Mouse (Mus musculus): ENCODE measurements around the gene Lrrc27.

Lrrc27 gene

DNA sequence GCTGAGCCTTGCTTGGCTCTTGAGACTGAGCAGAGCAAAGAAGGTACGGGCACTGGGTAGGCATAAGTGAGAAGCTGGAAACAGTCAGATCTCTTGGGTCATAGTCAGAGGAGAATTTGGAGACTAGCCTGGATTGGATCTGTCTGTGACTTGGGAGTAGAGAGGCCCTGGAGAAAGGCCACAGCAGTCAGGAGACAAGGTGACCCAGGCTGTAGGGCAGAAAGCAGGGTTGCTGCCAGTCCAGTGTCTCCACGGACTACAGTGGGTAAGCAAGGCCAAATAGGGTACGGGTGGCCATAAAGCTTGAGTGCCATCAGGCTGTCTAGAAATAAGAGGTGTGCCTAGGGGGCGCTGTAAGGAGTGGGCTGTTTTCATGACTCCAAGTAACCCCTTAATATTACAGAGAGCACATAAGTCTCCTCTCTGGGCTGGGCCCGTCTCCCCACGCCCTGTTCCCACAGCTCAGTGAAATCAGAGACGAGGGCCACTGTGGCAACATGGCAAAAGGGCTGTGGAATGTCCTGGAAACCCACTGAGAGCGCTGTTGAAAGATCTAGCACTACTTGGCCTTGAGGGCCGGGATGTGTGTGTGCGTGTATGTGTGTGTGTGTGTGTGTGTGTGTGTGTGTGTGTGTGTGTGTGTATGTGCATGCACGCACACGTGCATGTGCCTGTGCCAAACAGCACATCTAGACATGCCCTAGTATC, 23.0 kb downstream of the Lrrc27 start:
- intact Hi-C loops (cut with DNase I), result loop anchor here (1.0 kb wide), 1 partner anchor 63 kb away; no protein-coding TSS in a partner anchor

DNA sequence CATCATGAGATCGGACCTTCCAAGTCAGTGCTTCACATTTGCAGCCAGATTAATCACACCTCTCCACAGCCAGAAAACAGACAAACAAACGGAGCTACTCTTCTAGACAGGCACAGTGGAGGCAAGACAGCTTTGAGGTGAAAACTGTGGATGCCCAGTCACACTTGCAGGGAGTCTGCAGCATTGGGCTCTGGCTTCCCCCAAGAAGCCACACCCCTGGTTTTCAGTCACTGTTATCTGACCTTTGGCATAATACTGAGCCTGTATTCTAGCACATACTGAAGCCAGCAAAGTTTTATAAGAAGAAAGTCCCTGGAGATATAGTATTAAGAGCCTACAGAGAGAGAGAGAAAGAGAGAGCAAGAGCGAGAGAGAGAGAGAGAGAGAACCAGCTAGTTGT, 26.6 kb downstream of the Lrrc27 start:
- intact Hi-C loops (cut with DNase I), result no loop called here

DNA sequence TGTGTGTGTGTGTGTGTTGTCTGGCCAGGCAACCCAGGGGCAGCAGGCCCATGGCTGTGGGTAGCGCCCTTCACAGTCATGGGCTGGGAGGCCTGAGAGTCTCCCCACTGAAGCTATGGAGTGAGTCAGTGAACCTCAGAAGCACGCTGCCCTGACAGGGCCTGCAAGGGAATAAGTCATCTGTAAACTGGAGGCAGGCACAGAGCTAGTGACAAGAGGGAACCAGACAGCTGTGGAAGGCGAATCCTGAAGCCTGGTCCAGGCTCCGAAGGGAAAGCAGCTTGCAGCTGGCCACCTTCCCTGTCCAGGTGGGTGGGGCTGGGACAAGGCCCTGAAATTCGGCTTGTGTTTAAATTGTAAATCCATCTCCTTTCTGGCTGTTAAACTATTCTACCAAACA, 33.3 kb downstream of the Lrrc27 start:
- intact Hi-C loops (cut with DNase I), result no loop called here

DNA sequence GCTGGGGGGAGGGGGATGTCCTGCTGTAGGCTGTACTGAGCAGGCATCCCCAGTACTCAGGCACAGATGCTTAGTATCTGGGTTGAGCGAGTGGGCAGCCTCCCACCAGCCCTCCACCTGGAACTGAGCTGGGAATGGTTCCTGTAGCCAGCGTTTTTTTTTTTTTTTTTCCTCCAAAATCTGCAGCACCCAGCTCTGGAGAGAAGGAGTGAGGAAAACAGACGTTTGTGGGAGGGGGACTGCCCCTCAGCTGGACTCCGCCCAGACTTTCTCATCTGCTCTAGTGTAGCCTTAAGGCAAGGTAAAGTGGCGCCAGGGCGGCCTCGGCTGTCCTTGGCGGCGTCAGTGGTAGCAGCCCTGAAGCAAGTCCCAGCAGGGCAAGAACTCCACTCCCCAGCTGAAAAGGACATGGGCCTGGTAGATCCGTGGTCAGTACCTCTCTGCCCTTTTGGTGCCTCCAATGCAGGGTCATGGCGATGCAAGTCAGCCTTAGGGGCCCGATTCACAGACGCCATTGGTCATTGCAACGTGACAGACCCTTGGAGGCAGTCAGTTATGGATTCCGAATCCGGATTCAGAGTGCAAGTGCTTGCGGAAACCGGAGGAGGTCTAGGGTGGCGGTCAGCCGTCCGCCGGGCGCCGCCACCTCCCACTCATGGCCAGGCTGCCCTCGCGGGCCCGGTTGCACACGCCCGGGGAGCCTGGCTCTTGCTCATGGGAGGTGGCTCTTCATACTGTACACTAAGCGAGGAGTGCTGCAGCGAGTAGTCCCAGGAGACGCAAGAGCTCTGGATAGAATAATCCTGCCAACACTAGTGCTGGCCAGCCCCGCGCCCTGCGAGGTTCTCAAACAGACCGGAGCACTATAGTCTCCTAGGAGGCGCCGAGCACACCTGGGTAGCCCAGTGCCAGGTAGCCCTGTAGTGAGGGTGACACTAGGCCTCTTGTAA, 34.4 kb downstream of the Lrrc27 start:
- intact Hi-C loops (cut with DNase I), result no loop called here

DNA sequence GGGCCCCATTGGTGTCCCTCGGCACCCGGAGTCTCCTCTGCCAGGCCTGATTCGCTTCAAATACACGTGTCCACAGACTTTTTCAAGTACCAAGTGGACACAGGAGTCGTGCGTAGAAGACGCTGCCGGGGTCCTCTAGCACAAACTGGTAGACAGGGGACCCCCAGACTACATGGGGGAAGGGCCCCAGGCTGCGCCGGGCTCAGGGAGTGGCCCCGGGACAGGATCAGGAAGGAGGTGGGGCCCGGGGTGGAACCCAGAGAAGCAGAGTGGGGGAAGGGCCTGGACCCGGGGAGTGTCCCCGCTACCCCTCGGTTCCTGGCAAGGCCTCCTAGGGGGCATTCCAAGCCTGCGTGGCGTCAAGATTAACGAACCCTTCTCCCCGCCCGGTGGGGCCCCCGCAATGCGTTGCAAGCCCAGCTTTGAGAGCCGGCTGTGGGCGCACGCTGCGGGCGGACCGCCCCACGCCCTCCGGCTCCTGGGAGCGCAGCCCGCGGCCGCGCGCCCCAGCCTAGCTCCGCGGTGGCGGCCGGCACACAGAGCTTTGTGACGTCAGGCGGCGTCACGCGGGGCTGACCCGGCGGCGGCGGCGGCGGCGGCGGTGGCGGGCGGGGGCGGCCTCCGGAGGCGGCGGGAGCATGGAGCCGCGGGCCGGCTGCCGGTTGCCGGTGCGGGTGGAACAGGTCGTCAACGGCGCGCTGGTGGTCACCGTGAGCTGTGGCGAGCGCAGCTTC, 35.3 kb downstream of the Lrrc27 start, which contains the start of gene Pwwp2b:
Gene Pwwp2b (plus strand): TSS at position 602 of the 734 bp plus-strand sequence.
- intact Hi-C loops (cut with DNase I), result no loop called here

DNA sequence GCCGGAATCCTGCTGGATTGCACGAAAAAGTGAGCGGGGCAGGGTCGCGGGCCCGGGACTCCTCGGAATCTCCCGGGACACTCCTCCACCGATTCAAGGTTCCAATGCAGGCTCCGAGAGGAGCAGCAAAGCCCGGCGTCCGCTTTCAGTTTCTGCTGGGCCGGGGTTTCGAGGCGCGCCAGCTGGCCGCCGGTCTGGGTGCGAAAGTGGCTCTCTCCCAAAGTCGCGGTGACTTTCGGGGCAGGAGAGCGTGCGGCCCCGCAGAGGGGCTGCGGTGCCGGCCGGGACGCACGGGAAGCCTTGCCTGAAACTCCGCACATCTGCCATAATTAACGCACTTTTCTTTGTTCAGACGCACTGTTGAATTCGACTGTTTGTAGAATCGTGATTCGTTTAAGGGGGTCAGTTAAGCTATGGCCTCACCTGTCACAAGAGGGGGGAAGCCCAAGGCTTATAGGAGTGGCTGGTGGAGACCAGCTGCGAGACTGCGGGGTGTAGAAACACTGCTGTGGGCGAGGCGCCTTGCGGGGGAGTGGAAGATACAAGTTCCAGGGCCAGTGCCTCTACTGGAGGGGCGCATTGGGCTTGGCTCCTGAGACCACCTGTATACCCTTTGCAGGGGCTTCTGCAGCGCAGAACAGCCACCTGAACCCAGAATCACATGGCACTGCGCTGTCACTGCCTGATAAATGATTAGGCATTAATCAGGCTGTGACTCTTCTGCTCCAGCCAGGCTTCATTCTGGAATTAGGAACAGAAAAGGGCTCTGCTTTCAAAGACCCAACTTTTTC, 36.0 kb downstream of the Lrrc27 start:
- intact Hi-C loops (cut with DNase I), result no loop called here

DNA sequence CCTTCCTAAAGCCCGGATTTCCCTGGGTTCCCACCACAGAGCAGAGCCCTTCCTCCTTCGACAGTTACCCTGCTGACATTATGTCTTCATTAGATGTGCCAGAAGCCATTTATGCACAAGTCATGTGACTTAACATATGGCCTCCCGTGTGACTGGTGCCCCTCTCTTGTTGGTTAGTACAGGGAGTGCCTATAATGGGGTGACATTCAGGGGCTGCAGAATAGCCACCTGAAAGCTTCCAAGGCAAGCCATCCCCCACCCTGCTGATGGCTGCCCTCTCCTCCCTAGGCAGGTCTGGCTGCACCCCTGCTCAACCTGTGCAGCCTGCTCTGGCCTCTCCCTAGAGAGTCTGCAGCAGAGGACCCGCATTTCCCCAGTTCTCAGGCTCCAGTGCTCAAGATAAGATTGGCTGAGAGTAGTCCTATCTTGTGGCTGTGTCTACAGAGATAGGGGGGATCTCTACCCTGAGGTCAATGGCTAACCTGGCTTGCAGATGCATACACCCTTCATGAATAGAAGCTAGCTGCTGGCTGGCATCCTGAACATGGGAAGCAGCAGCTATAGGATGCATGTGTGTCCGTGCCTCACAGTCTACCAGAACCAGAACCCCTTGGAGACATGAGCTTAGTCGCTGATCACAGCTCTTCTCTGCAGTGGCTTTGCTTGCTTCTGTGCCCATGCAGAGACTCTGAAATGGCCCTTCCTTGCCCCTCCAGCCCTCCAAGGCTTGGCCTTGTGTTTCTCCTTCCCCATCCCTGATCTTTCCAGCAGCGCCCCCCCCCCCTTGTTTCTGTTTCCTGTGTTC, 36.8 kb downstream of the Lrrc27 start:
- intact Hi-C loops (cut with DNase I), result no loop called here

DNA sequence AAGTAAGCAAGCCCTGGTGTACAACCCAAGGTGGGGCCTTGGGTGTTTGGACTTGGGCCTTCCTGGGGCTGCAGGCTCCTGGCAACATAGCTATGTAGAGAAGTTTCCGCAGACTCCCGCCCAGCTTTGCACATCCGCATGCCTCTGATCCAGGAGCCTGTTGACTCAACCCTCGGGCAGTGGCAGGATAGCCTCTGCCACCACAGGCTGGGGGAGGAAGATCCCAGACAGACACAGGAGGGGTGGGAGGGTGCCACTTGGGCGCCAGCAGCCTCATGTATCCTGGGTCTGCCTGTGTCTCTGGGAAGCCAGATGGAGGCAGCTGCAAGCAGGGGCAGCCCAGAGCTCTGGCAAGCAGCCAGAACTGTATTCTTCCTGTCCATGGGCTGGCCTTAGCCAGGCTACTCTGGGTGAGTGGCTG, 39.1 kb downstream of the Lrrc27 start:
- intact Hi-C loops (cut with DNase I), result no loop called here

DNA sequence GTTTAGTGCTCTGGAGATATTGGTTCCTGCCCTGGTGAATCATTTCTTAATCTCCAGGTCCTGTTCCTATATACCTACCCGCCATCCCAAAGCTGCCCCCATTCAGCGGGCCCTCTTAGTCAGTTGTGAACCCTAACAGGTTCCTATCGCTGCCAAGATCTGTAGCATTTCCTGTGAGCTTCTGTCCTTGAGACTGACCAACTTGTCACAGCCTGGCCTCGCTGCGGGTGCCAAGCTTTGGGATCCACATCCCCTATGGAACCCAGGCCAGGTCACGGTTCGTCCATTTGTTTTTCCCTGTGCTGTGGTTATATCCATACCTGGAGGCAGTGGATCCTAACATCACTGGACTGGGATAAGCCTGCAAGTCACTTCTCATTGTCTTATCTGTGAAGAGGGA, 39.8 kb downstream of the Lrrc27 start:
- intact Hi-C loops (cut with DNase I), result no loop called here

DNA sequence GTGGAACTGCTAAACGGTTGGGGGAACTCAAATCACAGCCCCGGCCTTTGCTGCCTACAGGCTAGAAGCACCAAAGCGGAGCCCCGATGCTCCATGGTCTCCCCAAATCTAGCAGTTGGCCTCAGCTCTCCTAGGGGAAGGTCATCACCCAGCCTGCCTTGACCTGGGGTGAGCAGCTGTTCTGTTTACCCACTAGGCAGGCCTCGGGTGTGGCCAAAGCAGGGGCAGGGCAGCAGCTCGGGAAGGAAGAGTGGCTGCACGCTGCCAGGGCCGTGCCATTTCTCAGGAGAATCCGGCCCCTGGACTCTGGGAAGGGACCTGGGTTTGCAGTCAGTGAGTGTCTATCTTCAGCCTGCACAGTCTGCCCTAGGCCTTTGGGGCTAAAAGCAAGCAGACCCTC, 40.2 kb downstream of the Lrrc27 start:
- intact Hi-C loops (cut with DNase I), result no loop called here

DNA sequence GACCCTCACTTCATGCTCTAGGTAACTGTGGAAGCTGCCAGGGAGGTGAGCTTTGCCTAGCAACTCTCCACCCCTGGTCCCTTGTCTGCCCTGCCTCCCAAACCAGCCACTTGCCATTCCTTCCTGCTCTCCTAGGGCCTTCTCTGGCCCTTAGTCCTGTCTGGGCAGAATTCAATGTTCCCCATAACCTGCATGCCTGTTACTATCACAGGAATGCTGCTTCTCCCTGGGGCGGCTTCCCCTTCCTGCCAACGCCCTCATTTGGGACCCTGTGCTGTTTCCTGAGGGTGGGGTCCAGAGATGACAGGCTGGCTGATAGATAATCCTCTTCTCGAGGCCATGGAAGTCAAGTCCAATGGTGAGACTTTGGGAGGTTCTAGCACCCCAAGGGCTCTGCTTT, 40.7 kb downstream of the Lrrc27 start:
- intact Hi-C loops (cut with DNase I), result no loop called here

DNA sequence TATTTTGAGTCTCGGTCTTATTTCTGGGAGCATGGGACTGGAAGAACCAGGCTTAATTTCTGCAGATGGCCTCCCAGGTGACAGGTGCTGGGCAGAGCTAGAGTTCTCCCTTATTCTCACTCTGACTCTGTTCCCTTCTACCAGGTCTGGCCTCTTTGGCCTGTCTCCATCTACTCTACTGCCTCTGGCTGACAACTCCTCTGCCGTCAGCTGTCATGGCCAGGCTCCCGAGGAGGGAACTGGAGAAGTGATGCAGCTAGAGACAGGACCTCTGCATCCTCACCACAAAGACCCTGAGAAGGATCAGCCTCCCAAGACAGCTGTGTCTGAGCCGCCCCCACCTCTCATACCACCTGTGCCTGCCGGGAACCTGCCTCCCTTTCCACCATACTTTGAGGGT, 41.8 kb downstream of the Lrrc27 start:
- intact Hi-C loops (cut with DNase I), result no loop called here

DNA sequence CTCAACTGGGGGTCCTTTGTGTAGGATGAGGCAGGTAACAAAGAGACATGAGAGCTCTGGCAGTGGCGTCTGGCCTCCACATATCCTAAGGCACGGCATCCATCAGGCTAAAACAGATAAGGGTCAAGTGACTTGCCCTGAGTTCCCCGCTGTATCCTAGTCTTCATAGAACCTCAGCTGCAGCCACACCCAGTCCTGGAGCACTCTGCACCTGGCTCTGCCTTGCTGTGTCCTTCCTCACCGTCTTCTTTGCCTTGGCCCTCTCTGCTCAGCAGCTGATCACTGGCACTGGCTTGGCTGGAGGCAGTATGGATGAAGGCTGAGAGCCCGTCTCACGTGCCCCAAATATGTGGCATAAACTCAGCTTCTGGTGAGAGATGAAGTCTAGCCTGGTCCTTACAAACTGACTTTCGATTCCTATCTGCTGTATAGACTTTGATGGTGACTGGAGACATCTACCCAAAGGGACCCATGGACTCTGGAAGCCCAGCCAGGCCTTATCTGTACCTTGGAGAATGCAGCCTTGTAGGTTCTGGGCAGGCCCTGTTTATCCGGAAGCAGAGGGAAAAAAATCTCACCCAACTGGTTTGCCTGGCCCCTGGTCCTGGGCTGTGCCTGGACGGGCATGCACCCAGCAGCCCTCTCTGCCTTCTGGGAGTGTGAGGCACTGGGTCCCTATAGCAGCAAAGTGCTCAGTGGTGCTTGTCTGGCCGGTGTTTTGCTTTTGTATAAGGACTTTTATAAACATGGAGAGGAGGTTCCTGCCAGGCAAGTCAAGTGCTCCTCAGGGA, 45.2 kb downstream of the Lrrc27 start:
- intact Hi-C loops (cut with DNase I), result no loop called here

DNA sequence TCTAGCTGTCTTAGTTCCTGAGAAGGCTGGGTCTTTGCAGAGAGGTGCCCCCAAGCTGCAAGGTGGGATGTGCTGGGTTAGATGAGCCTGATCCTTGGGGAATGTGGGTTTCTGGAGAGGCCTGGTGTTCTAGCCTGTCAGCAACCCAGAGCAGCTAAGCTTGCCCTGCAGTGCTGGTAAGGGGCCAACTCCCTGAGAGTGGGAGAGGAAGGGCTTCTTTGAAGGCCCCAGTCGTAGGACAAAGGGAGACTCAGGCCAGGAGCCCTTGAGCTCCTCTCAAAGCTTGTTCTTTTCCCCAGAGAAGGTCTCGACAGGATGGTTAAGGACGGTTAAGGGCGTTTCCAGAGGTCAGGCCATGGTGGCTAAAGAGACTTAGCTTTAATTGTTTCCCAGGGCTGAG, 51.5 kb downstream of the Lrrc27 start:
- intact Hi-C loops (cut with DNase I), result no loop called here

DNA sequence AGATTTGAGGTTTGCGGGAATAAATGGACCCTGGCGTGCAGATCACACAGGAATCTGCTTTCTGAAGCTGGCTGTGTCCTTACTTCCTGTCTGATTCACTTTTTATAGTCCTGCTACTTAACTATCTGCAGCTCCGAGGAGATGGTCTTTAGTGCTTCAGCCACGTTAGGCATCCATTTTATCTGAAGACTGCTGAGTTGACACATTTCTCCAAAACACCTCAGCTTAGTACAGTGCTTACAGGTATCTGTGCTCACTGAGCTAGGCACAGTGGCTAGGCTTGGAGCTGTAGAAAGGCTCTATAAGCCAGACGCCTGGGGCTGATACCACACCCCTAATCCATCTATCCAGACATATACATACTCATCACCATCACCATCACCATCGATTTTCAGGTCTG, 52.8 kb downstream of the Lrrc27 start:
- intact Hi-C loops (cut with DNase I), result no loop called here

DNA sequence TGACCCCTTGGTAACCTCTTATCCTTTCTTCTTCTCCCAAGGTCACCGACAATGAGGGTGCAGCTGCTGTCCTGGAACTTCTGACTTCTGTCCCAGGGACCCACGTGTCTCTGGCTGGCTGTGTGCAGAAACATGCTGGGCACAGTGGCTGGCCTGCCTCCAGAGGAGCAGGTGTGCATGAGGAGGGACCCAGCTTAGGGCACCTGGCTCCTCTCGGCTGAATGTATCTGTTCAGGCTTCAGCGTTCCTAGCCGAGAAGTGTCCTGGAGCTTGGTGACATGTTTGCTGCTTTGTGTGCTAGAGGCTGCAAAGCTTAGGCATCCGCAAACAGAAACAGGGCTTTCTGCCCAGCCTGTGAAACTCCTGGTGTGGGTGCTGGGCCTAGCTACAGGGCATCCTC, 53.6 kb downstream of the Lrrc27 start:
- intact Hi-C loops (cut with DNase I), result no loop called here

DNA sequence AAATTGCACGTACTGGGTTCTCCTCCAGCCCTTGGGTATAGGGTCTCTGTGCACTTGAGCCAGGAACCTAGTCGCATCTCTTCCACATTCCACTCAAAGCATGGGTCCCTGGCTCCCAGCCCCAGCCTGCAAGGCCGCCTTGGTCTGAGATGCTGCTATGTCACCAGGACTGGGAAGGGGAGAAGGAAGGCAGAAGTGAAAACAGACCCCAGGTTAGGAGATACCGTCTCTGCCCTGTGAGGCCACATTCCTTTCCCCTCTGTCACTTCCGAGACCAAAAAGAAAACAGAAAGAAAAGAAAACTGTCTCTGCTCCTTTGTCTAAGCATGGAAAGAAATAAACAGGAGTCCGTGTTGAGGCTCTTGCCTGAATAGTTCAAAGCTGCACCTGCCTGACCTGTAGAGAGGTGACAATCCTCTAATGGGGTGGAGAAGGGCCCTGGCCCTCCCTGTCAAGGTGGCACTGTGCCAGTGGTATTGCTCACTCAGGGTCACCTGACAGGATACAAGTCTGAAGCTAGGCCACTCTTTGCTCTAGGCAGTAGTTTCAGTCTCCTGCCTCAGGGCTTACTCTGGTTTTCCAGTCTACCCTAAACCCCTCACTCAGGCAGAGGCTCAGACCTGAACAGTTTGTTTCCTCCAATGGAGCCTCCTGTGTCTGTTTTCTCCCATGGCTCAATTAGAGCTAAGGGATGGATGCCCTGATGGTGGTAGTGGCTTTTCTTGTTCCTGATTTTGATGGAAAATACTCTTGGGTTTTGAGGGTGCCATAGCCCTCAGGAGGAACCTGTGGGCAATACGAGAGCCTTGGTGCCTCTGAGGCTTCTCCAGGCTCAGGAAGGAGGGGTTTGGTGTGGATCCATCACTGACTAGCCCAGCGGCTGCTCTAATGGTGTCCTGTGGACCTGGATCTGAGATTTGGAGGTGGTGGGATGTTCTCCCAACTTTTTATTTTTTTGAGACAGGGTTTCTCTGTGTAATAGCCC, 54.4 kb downstream of the Lrrc27 start:
- intact Hi-C loops (cut with DNase I), result no loop called here

DNA sequence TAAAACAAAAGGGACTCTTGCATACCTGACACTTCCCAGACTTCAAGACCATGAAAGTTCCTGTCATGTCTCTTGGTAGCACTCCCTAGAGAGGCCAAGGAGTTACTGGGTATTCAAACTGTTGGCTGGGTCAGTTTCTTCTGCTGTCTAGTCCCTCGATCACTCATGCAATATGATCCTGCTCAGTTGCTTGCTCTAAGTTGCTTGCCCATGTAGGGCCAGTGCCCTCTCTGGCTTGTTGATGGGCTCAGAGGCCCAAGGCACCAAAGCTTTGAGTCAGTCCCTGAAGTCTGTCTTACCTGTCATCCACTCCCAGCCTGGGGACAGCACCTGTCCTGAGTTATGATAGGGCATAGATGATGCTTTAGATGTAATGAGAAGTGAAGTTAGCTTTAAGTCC, 58.0 kb downstream of the Lrrc27 start:
- intact Hi-C loops (cut with DNase I), result no loop called here
